Mouse (Mus musculus): ENCODE data around the gene Atp13a5. TPM values are rescaled to one million over a fixed set of nuclear protein-coding genes. Genes with fewer than 3 reads are reported as not detected.

The Atp13a5 gene
- polyA plus RNA-seq (2012; ENCODE audit: low replicate concordance), result not detected in 2 replicates

GRCm38 (mm10) chr16:29378458-29378857, at the start of gene Atp13a5:
TSS of gene Atp13a5 (minus strand) at chr16:29378732.

GRCm38 (mm10) chr16:29209605-29210411, 168.7 kb downstream of the Atp13a5 start, which contains the start of gene Hrasls:
TSS of gene Hrasls (plus strand) at chr16:29209695.

Other genes with a start within 250 kb of the Atp13a5 start
- not detected in 2 replicates for gene Hrasls, start 169.0 kb downstream of the Atp13a5 start, polyA plus RNA-seq (2012; ENCODE audit: low replicate concordance)
- gene Atp13a4, start 166.1 kb upstream of the Atp13a5 start, polyA plus RNA-seq (2012; ENCODE audit: low replicate concordance), result not detected in 2 replicates
- gene Opa1, start 200.6 kb upstream of the Atp13a5 start, polyA plus RNA-seq (2012; ENCODE audit: low replicate concordance), result 9.2 and 29.9 TPM in 2 replicates